Mouse (Mus musculus) kidney, postnatal 0 days (tissue): ENCODE measurements at regions not wholly inside any gene's neighbourhood (a gene's known extent, or its start where the extent isn't known, plus 50 kb on each side); places are given as distances from the start of the nearest gene placed in this dataset.

Experiments used
- ATAC-seq: fragments of 200-750 bp; cut with Nextera tagmentation; replicated peaks from 2 replicates; pipeline ENCODE4 v1.8.0; 2017; ENCODE audit warnings: low read depth, moderate number of reproducible peaks, moderate TSS enrichment, moderate library complexity; ENCODE audit not compliant: low FRiP score
- DNase-seq: peaks from one replicate; pipeline ENCODE4 v3.0.0-alpha.2; 2016; ENCODE audit warnings: low spot score
- H3K27ac ChIP-seq: fragments of 300-500 bp; sonication (generic); 2 replicates; pipeline ENCODE4 v1.5.1; 2014; ENCODE audit warnings: mild to moderate bottlenecking
- H3K27me3 ChIP-seq: fragments of 300-500 bp; sonication (generic); 2 replicates; pipeline ENCODE4 v1.6.1; 2014; ENCODE audit warnings: low read length, mixed read lengths; ENCODE audit not compliant: insufficient read depth
- H3K36me3 ChIP-seq: fragments of 300-500 bp; sonication (generic); 2 replicates; pipeline ENCODE4 v1.6.1; 2014; ENCODE audit warnings: low read length, mixed read lengths; ENCODE audit not compliant: insufficient read depth
- H3K4me1 ChIP-seq: fragments of 300-500 bp; sonication (generic); replicated peaks from 2 replicates; pipeline ENCODE4 v1.6.1; 2014; ENCODE audit warnings: antibody characterized with exemption, low read length, mixed read lengths; ENCODE audit not compliant: insufficient read depth
- H3K4me2 ChIP-seq: fragments of 300-500 bp; sonication (generic); 2 replicates; pipeline ENCODE4 v1.6.1; 2014; ENCODE audit warnings: mild to moderate bottlenecking, low read length, moderate library complexity, mixed read lengths
- H3K4me3 ChIP-seq: fragments of 300-500 bp; sonication (generic); replicated peaks from 2 replicates; pipeline ENCODE4 v1.5.1; 2014; ENCODE audit warnings: low read depth, low read length
- H3K9ac ChIP-seq: fragments of 300-500 bp; sonication (generic); 2 replicates; pipeline ENCODE4 v1.6.1; 2014; ENCODE audit warnings: low read depth, low read length
- H3K9me3 ChIP-seq: fragments of 300-500 bp; sonication (generic); replicated peaks from 2 replicates; pipeline ENCODE4 v1.6.1; 2016; ENCODE audit warnings: low read length, inconsistent platforms, mixed read lengths
- CTCF ChIP-seq: IDR thresholded peaks from 2 replicates; pipeline ENCODE4 v1.5.1; 2016; ENCODE audit warnings: antibody characterized with exemption, low read depth, mild to moderate bottlenecking, moderate library complexity
- WGBS: fragments of 180-500 bp; shearing (Covaris S2); extraction: QIAGEN DNeasy Blood & Tissue Kit; methylation state at CpG from one replicate; pipeline ENCODE4 v1.1.7; 2014; 5-methylcytosine and 5-hydroxymethylcytosine counted together

- no peak for DNase-seq
- Histone ChIP-seq H3K9me3 (no peaks in the 10 kb centered on the region), H3K27ac (no peak overlapping the region), H3K4me2 (no peak overlapping the region), H3K4me1 (no peaks in the 10 kb centered on the region), H3K27me3 (no peaks in the 10 kb centered on the region), H3K36me3 (no peaks in the 10 kb centered on the region), H3K9ac (no peak overlapping the region), H3K4me3 (no peak overlapping the region)
- no peak for TF ChIP-seq CTCF
- no peak for ATAC-seq
- WGBS, result 36% methylated on average over 3 of the region's 3 CpGs
Measured at GRCm38 (mm10) chr2:146577096-146577495, 65.0 kb upstream of the Ralgapa2 start.

- Histone ChIP-seq H3K36me3 (no peaks in the 10 kb centered on the region), H3K4me2 (no peak overlapping the region), H3K9ac (no peak overlapping the region), H3K9me3 (no peaks in the 10 kb centered on the region), H3K4me1 (no peaks in the 10 kb centered on the region), H3K27ac (no peak overlapping the region), H3K27me3 (no peaks in the 10 kb centered on the region), H3K4me3 (no peak overlapping the region)
- no peak for ATAC-seq
- DNase-seq, result no peak
- 74% methylated on average over 3 of the region's 3 CpGs for WGBS
- TF ChIP-seq CTCF, result no peak
Measured at GRCm38 (mm10) chr2:146581220-146581619, 69.1 kb upstream of the Ralgapa2 start.

- Histone ChIP-seq H3K9ac (no peak overlapping the region), H3K4me3 (no peak overlapping the region), H3K27ac (no peak overlapping the region), H3K36me3 (no peaks in the 10 kb centered on the region), H3K27me3 (no peaks in the 10 kb centered on the region), H3K4me2 (no peak overlapping the region), H3K4me1 (no peaks in the 10 kb centered on the region), H3K9me3 (no peaks in the 10 kb centered on the region)
- DNase-seq, result no peak
- ATAC-seq, result no peak
- TF ChIP-seq CTCF, result no peak
Measured at GRCm38 (mm10) chr2:146583807-146584388, 71.8 kb upstream of the Ralgapa2 start.

GRCm38 (mm10) chr2:146586381-146586780 is 74.2 kb upstream of the Ralgapa2 start:
- H3K4me2 ChIP-seq, result no peak overlapping the region
- no peaks in the 10 kb centered on the region for H3K4me1 ChIP-seq
- H3K4me3 ChIP-seq, result no peak overlapping the region
- ATAC-seq (no peak), DNase-seq (no peak)
- H3K9me3 ChIP-seq, result no peaks in the 10 kb centered on the region
- H3K27ac ChIP-seq, result no peak overlapping the region
- no peaks in the 10 kb centered on the region for H3K36me3 ChIP-seq
- TF ChIP-seq CTCF, result no peak
- H3K9ac ChIP-seq, result no peak overlapping the region
- WGBS, result 100% methylated on average over 1 of the region's 1 CpGs
- no peaks in the 10 kb centered on the region for H3K27me3 ChIP-seq

GRCm38 (mm10) chr2:146586981-146587380 is 74.8 kb upstream of the Ralgapa2 start:
- Histone ChIP-seq H3K9me3 (no peaks in the 10 kb centered on the region), H3K4me2 (no peak overlapping the region), H3K4me3 (no peak overlapping the region), H3K4me1 (no peaks in the 10 kb centered on the region), H3K36me3 (no peaks in the 10 kb centered on the region), H3K27ac (no peak overlapping the region), H3K9ac (no peak overlapping the region), H3K27me3 (no peaks in the 10 kb centered on the region)
- 57% methylated on average over 3 of the region's 3 CpGs for WGBS
- ATAC-seq (no peak), DNase-seq (no peak)
- TF ChIP-seq CTCF, result no peak

- no peaks in the 10 kb centered on the region for H3K27me3 ChIP-seq
- no peak for TF ChIP-seq CTCF
- H3K4me3 ChIP-seq, result no peak overlapping the region
- ATAC-seq, result no peak
- no peak overlapping the region for H3K9ac ChIP-seq
- no peak for DNase-seq
- no peaks in the 10 kb centered on the region for H3K4me1 ChIP-seq
- WGBS, result 81% methylated on average over 3 of the region's 3 CpGs
- no peak overlapping the region for H3K4me2 ChIP-seq
- H3K27ac ChIP-seq, result no peak overlapping the region
- no peaks in the 10 kb centered on the region for H3K36me3 ChIP-seq
- no peaks in the 10 kb centered on the region for H3K9me3 ChIP-seq
Measured at GRCm38 (mm10) chr2:146589860-146590259, 77.7 kb upstream of the Ralgapa2 start.

- Histone ChIP-seq H3K27ac (no peak overlapping the region), H3K9me3 (no peaks in the 10 kb centered on the region), H3K27me3 (no peaks in the 10 kb centered on the region), H3K4me1 (no peaks in the 10 kb centered on the region), H3K36me3 (no peaks in the 10 kb centered on the region), H3K9ac (no peak overlapping the region), H3K4me2 (no peak overlapping the region), H3K4me3 (no peak overlapping the region)
- no peak for TF ChIP-seq CTCF
- DNase-seq (no peak), ATAC-seq (no peak)
- WGBS, result 66% methylated on average over 2 of the region's 2 CpGs
Measured at GRCm38 (mm10) chr2:146593291-146593690, 81.1 kb upstream of the Ralgapa2 start.
